Mouse (Mus musculus): ENCODE measurements around the gene Arhgef9. TPM values are rescaled to one million over a fixed set of nuclear protein-coding genes. Genes with fewer than 3 reads are reported as not detected.

Gene Arhgef9
- 7.4 and 8.3 TPM in 2 replicates for polyA plus RNA-seq (2015; fragmentation: Nextera tagmentation; extraction: Ambion mirVana)

DNA sequence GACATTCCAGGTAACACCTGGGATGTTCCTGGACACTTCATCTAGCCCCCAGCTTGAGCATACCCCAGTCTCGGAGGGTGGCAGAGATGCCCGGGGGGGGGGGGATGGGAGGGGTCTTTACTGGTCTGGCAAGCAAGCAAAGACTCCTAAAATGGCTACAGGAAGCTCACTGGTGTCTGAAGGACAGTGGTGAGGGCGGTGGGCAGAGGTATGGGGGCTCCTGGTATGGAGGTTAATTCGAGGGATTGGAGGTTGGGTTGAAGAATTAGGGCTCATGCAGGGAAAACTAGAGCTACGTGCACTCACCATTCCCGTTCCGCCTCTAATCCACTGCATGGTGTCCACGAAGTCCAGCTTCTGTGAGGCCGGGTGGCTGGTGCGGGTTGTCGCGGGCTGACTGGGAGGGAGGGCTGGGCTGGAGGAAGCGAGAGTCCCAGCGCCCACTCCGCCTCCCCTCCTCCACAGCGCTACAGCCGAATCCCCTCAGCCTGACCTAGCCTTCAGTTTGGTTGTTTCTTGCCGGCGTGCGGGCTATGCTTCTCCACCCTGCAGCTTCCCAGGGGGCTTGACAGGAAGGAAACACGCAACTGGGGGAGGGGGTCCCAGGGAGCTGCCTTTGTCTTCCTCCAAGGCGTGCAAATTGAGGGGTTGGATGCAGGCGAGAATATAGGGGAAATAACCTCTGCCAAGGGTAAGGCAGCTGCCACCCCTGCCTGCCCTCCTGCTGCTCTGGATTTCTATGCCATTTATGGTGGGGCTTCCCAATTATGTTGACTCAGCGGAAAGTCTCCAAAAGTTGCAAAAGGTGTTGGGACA, at the start of gene Arhgef9:
Gene Arhgef9, minus strand, starts transcription at position 753 of the 816 bp plus-strand sequence.
- Histone ChIP-seq H3K4me2 (ENCODE audit: low read depth, low read length) (peak within 1 kb of the TSS; percentile 58), H3K4me3 (ENCODE audit: low read length) (peak within 1 kb of the TSS; percentile 48), H3K9me3 (ENCODE audit: control insufficient read depth, low read length) (no peaks in the 10 kb centered on the region), H3K36me3 (ENCODE audit: control insufficient read depth, insufficient read depth, low read length) (no peaks in the 10 kb centered on the region), H3K9ac (ENCODE audit: low read depth, low read length) (peak within 1 kb of the TSS; percentile 67), H3K27me3 (replicated peaks; ENCODE audit: control insufficient read depth, insufficient read depth, low read length) (0 out of 2 replicates have a peak, but pooled peaks cover 5% of the 10 kb centered on the region), H3K27ac (ENCODE audit: low read length) (no peak within 1 kb of the TSS), H3K4me1 (ENCODE audit: control insufficient read depth, insufficient read depth, low read length) (no peaks in the 10 kb centered on the region)
- WGBS, result 17% methylated on average over 20 of the region's 24 CpGs
- ATAC-seq, result peak; percentile 64

DNA sequence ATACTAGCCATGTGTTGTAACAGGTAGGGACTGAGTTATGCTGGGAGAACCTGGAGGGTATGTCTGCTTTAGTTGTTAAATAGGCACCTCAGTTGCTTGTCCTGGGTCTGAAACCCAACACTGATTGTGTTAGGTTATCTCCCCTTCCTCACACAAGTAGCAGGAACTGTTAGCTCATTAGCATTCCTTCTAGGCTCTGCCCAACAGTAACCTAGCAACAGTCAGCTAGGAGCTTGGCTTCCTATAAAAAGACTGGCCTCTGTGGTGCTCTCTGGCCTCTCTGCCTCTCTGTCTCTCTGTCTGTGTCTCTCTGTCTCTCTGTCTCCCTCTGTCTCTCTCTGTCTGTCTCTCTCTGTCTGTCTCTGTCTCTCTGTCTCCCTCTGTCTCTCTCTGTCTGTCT, 42.2 kb upstream of the Arhgef9 start:
- Histone ChIP-seq H3K27me3 (replicated peaks; ENCODE audit: control insufficient read depth, insufficient read depth, low read length) (no peaks in the 10 kb centered on the region), H3K9me3 (ENCODE audit: control insufficient read depth, low read length) (no peaks in the 10 kb centered on the region), H3K9ac (ENCODE audit: low read depth, low read length) (no peak overlapping the region), H3K4me1 (ENCODE audit: control insufficient read depth, insufficient read depth, low read length) (no peaks in the 10 kb centered on the region), H3K4me2 (ENCODE audit: low read depth, low read length) (no peak overlapping the region), H3K4me3 (ENCODE audit: low read length) (no peak overlapping the region), H3K27ac (ENCODE audit: low read length) (no peak overlapping the region), H3K36me3 (ENCODE audit: control insufficient read depth, insufficient read depth, low read length) (no peaks in the 10 kb centered on the region)
- no peak for ATAC-seq

DNA sequence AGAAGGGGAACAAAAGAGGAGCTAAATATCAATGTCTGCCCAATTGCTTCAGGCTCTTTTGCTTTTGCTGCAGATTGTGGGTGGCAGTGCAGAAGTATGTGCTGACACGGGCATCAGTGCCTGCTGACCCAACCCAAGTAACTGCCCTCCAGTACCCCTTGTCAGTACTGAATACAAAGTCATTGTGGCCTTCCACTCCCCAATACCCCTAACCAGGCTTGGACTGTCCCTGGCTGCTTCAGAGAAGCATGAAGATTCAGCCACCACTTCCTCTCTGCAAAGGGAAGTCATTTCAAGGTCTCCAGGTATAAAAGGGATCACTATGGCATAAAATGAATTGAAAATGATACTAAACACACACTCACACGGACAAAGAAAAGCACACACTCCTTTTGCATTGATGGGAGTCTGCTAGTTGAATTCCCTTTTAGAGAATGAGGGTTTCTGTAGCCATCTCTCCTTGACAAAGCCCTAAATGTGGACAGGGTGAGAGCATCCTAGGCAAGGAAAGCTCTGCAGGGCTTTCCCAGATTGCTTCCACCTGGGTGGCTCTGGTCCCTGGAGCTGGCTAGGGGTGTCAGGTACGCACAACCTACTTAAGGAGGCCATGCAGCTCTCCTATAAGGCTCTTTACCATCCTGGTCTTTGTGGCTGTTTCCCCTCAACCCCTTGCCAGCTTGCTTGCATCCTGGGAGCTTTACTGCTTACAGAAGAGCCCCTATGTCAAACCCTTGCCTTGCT, 1.1 kb downstream of the Arhgef9 start:
- no peaks in the 10 kb centered on the region for H3K9me3 ChIP-seq (ENCODE audit: control insufficient read depth, low read length)
- ATAC-seq, result no peak
- no peaks in the 10 kb centered on the region for H3K36me3 ChIP-seq (ENCODE audit: control insufficient read depth, insufficient read depth, low read length)
- no peaks in the 10 kb centered on the region for H3K4me1 ChIP-seq (ENCODE audit: control insufficient read depth, insufficient read depth, low read length)
- peak overlapping the region; percentile 58 for H3K4me2 ChIP-seq (ENCODE audit: low read depth, low read length)
- H3K9ac ChIP-seq (ENCODE audit: low read depth, low read length), result no peak overlapping the region
- H3K4me3 ChIP-seq (ENCODE audit: low read length), result peak overlapping the region; percentile 48
- no peak overlapping the region for H3K27ac ChIP-seq (ENCODE audit: low read length)
- 62% methylated on average over 3 of the region's 3 CpGs for WGBS
- H3K27me3 ChIP-seq (replicated peaks; ENCODE audit: control insufficient read depth, insufficient read depth, low read length), result 0 out of 2 replicates have a peak, but pooled peaks cover 5% of the 10 kb centered on the region

DNA sequence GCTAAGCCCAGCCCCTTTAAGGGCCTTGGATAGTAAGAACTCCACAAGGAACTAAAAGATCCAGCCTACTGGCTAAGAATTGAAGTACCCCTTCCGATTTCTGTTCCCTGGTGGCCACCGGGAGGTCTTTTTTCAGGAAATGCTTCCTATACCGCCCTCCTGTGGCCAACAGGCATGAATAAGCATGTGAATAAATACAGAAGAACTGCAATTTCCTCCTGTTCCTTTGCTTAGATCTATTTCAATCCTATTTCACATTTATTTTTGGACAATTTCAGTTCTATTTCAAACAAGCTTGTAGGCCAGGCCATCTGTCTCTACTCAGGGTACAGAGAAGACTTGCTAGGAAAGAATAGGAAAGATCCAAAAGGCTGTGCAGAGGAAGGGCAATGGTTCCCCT, 20.7 kb downstream of the Arhgef9 start:
- Histone ChIP-seq H3K4me1 (ENCODE audit: control insufficient read depth, insufficient read depth, low read length) (no peaks in the 10 kb centered on the region), H3K27me3 (replicated peaks; ENCODE audit: control insufficient read depth, insufficient read depth, low read length) (no peaks in the 10 kb centered on the region), H3K9me3 (ENCODE audit: control insufficient read depth, low read length) (no peaks in the 10 kb centered on the region), H3K36me3 (ENCODE audit: control insufficient read depth, insufficient read depth, low read length) (no peaks in the 10 kb centered on the region), H3K4me3 (ENCODE audit: low read length) (no peak overlapping the region), H3K9ac (ENCODE audit: low read depth, low read length) (no peak overlapping the region), H3K4me2 (ENCODE audit: low read depth, low read length) (no peak overlapping the region), H3K27ac (ENCODE audit: low read length) (no peak overlapping the region)
- no peak for ATAC-seq
- WGBS, result 14% methylated on average over 3 of the region's 3 CpGs

- Histone ChIP-seq H3K4me1 (ENCODE audit: control insufficient read depth, insufficient read depth, low read length) (no peaks in the 10 kb centered on the region), H3K27me3 (replicated peaks; ENCODE audit: control insufficient read depth, insufficient read depth, low read length) (no peaks in the 10 kb centered on the region), H3K36me3 (ENCODE audit: control insufficient read depth, insufficient read depth, low read length) (no peaks in the 10 kb centered on the region), H3K9me3 (ENCODE audit: control insufficient read depth, low read length) (no peaks in the 10 kb centered on the region), H3K4me2 (ENCODE audit: low read depth, low read length) (peak overlapping the region; percentile 60), H3K4me3 (ENCODE audit: low read length) (peak overlapping the region; percentile 55), H3K9ac (ENCODE audit: low read depth, low read length) (peak overlapping the region; percentile 71), H3K27ac (ENCODE audit: low read length) (peak overlapping the region; percentile 79)
- peak; percentile 99 for ATAC-seq
- WGBS, result 15% methylated on average over 16 of the region's 16 CpGs
These were observed 30.3 kb downstream of the Arhgef9 start for GRCm38 (mm10) chrX:95166317-95166716.

- peak; percentile 48 for ATAC-seq
- H3K27me3 ChIP-seq (replicated peaks; ENCODE audit: control insufficient read depth, insufficient read depth, low read length), result no peaks in the 10 kb centered on the region
These were observed 31.0 kb downstream of the Arhgef9 start for GRCm38 (mm10) chrX:95165671-95166127.

GRCm38 (mm10) chrX:95164140-95164539, 32.5 kb downstream of the Arhgef9 start:
- no peak overlapping the region for H3K4me3 ChIP-seq (ENCODE audit: low read length)
- no peaks in the 10 kb centered on the region for H3K27me3 ChIP-seq (replicated peaks; ENCODE audit: control insufficient read depth, insufficient read depth, low read length)
- 61% methylated on average over 6 of the region's 6 CpGs for WGBS
- H3K27ac ChIP-seq (ENCODE audit: low read length), result peak overlapping the region; percentile 33; the same call in 1 of the 2 replicates
- H3K36me3 ChIP-seq (ENCODE audit: control insufficient read depth, insufficient read depth, low read length), result no peaks in the 10 kb centered on the region
- no peak for ATAC-seq
- no peaks in the 10 kb centered on the region for H3K4me1 ChIP-seq (ENCODE audit: control insufficient read depth, insufficient read depth, low read length)
- H3K9ac ChIP-seq (ENCODE audit: low read depth, low read length), result no peak overlapping the region
- peak overlapping the region; percentile 30; the same call in 1 of the 2 replicates for H3K4me2 ChIP-seq (ENCODE audit: low read depth, low read length)
- H3K9me3 ChIP-seq (ENCODE audit: control insufficient read depth, low read length), result no peaks in the 10 kb centered on the region

More at GRCm38 (mm10) chrX:95165671-95166127, 31.0 kb downstream of the Arhgef9 start:
- Histone ChIP-seq H3K9ac (ENCODE audit: low read depth, low read length) (peak overlapping the region; percentile 71), H3K36me3 (ENCODE audit: control insufficient read depth, insufficient read depth, low read length) (no peaks in the 10 kb centered on the region), H3K4me3 (ENCODE audit: low read length) (peak overlapping the region; percentile 55), H3K9me3 (ENCODE audit: control insufficient read depth, low read length) (no peaks in the 10 kb centered on the region), H3K27ac (ENCODE audit: low read length) (peak overlapping the region; percentile 79), H3K4me1 (ENCODE audit: control insufficient read depth, insufficient read depth, low read length) (no peaks in the 10 kb centered on the region), H3K4me2 (ENCODE audit: low read depth, low read length) (peak overlapping the region; percentile 60)
- WGBS, result 20% methylated on average over 9 of the region's 9 CpGs

- no peak overlapping the region for H3K4me2 ChIP-seq (ENCODE audit: low read depth, low read length)
- no peak overlapping the region for H3K27ac ChIP-seq (ENCODE audit: low read length)
- peak; percentile 58; the same call in 1 of the 2 replicates for ATAC-seq
- no peaks in the 10 kb centered on the region for H3K9me3 ChIP-seq (ENCODE audit: control insufficient read depth, low read length)
- no peak overlapping the region for H3K4me3 ChIP-seq (ENCODE audit: low read length)
- H3K4me1 ChIP-seq (ENCODE audit: control insufficient read depth, insufficient read depth, low read length), result no peaks in the 10 kb centered on the region
- no peaks in the 10 kb centered on the region for H3K27me3 ChIP-seq (replicated peaks; ENCODE audit: control insufficient read depth, insufficient read depth, low read length)
- no peak overlapping the region for H3K9ac ChIP-seq (ENCODE audit: low read depth, low read length)
- no peaks in the 10 kb centered on the region for H3K36me3 ChIP-seq (ENCODE audit: control insufficient read depth, insufficient read depth, low read length)
These were observed 33.2 kb downstream of the Arhgef9 start for GRCm38 (mm10) chrX:95163452-95163851.

- WGBS, result 50% methylated on average over 9 of the region's 9 CpGs
- H3K36me3 ChIP-seq (ENCODE audit: control insufficient read depth, insufficient read depth, low read length), result no peaks in the 10 kb centered on the region
- H3K27ac ChIP-seq (ENCODE audit: low read length), result no peak overlapping the region
- H3K9ac ChIP-seq (ENCODE audit: low read depth, low read length), result no peak overlapping the region
- no peak overlapping the region for H3K4me2 ChIP-seq (ENCODE audit: low read depth, low read length)
- no peak for ATAC-seq
- H3K27me3 ChIP-seq (replicated peaks; ENCODE audit: control insufficient read depth, insufficient read depth, low read length), result 0 out of 2 replicates have a peak, but pooled peaks cover 3% of the 10 kb centered on the region
- no peaks in the 10 kb centered on the region for H3K4me1 ChIP-seq (ENCODE audit: control insufficient read depth, insufficient read depth, low read length)
- no peaks in the 10 kb centered on the region for H3K9me3 ChIP-seq (ENCODE audit: control insufficient read depth, low read length)
- H3K4me3 ChIP-seq (ENCODE audit: low read length), result no peak overlapping the region
These were observed 39.7 kb downstream of the Arhgef9 start for GRCm38 (mm10) chrX:95156833-95157386.

Measured in intestine, embryonic 16.5 days (tissue).